28 mouse cellular contexts compared by ENCODE assay signal in the genomic region with DNA sequence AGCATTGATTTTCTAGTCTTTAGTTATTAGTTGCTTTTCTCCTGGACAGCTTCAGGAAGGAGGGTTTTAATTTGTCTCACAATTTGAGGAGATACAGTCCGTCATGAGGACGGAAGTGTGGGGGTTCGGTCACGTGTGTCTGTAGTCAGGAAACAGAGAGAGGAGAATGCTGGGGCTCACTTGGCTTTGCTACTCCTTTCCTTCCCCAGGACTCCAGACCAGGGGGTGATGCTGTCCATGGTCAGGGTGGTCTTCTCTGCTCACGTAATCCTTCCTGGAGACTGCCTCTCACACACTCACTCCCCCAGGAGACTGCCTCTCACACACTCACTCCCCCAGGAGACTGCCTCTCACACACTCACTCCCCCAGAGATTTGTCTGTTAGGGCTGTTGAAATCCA.
"Had no signal": no experiment of that assay in that cellular context is flagged by ENCODE, and none has a peak within 500 bp of the region (broad histone marks: within the 10 kb centered on the region; RNA-seq: fewer than 3 reads in every experiment).

No protein-coding gene starts in this region.

- DNase-seq: cerebellum, adult 2 months; cerebellum, adult 8-10 months; cerebellum, adult 9-10 months; cerebellum, adult 9-11 months; cerebellum, postnatal 10 days; cerebellum, postnatal 14 days; cerebellum, postnatal 25 days; cerebellum, postnatal 36 days; embryo, embryonic 11 days; forebrain, postnatal 0 days; gastrocnemius, adult 2 months; gastrocnemius, postnatal 10 days; gastrocnemius, postnatal 14 days; gastrocnemius, postnatal 25 days; gastrocnemius, postnatal 36 days; heart, adult 18-20 months; heart, adult 2 months had no signal

- H3K4me1 ChIP-seq: embryonic facial prominence, embryonic 10.5 days; embryonic facial prominence, embryonic 12.5 days; embryonic facial prominence, embryonic 13.5 days; embryonic facial prominence, embryonic 15.5 days; forebrain, embryonic 10.5 days; forebrain, embryonic 12.5 days; forebrain, embryonic 13.5 days; forebrain, embryonic 15.5 days had no signal

- ATAC-seq: forebrain, embryonic 13.5 days; forebrain, embryonic 14.5 days; forebrain, embryonic 15.5 days; forebrain, embryonic 16.5 days; forebrain, postnatal 0 days had no signal

- H3K9me3 ChIP-seq: embryonic facial prominence, embryonic 10.5 days; embryonic facial prominence, embryonic 12.5 days; embryonic facial prominence, embryonic 13.5 days; embryonic facial prominence, embryonic 15.5 days; forebrain, embryonic 10.5 days; forebrain, embryonic 12.5 days; forebrain, embryonic 13.5 days; forebrain, embryonic 15.5 days had no signal

- H3K27me3 ChIP-seq: embryonic facial prominence, embryonic 12.5 days; embryonic facial prominence, embryonic 13.5 days; embryonic facial prominence, embryonic 15.5 days; forebrain, embryonic 12.5 days; forebrain, embryonic 13.5 days; forebrain, embryonic 15.5 days had no signal

- H3K4me3 ChIP-seq: embryonic facial prominence, embryonic 10.5 days; embryonic facial prominence, embryonic 12.5 days; embryonic facial prominence, embryonic 13.5 days; embryonic facial prominence, embryonic 15.5 days; erythroblast, embryonic 14.5 days; forebrain, embryonic 10.5 days; forebrain, embryonic 12.5 days; forebrain, embryonic 13.5 days; forebrain, embryonic 15.5 days; gastrocnemius, adult 2 months; heart, adult 2 months had no signal

- H3K27ac ChIP-seq: embryonic facial prominence, embryonic 10.5 days; embryonic facial prominence, embryonic 12.5 days; embryonic facial prominence, embryonic 13.5 days; embryonic facial prominence, embryonic 15.5 days; forebrain, embryonic 10.5 days; forebrain, embryonic 12.5 days; forebrain, embryonic 13.5 days; forebrain, embryonic 15.5 days; gastrocnemius, adult 2 months; heart, adult 2 months had no signal

- H3K4me2 ChIP-seq: embryonic facial prominence, embryonic 12.5 days; embryonic facial prominence, embryonic 13.5 days; embryonic facial prominence, embryonic 15.5 days; forebrain, embryonic 12.5 days; forebrain, embryonic 13.5 days; forebrain, embryonic 15.5 days had no signal

- H3K9ac ChIP-seq: embryonic facial prominence, embryonic 12.5 days; embryonic facial prominence, embryonic 13.5 days; embryonic facial prominence, embryonic 15.5 days; forebrain, embryonic 12.5 days; forebrain, embryonic 13.5 days; forebrain, embryonic 15.5 days; forebrain, postnatal 0 days had no signal
